Mouse (Mus musculus) bone marrow, adult 2 months (tissue): ENCODE data around the gene Klhl26. TPM values are rescaled to one million over a fixed set of nuclear protein-coding genes. Genes with fewer than 3 reads are reported as not detected.

Experiments used
- H3K27ac ChIP-seq: fragments of 200-500 bp; 2 replicates; pipeline ENCODE4 v1.5.1; 2012; ENCODE audit warnings: low read depth, mild to moderate bottlenecking, control low read depth, inconsistent platforms, low read length; ENCODE audit not compliant: control insufficient read depth, poor library complexity, insufficient read depth
- H3K4me1 ChIP-seq: fragments of 200-500 bp; 2 replicates; pipeline ENCODE4 v1.6.1; 2011; ENCODE audit warnings: low read length; ENCODE audit not compliant: control insufficient read depth, insufficient read depth
- H3K4me3 ChIP-seq: fragments of 200-500 bp; replicated peaks from 2 replicates; pipeline ENCODE3; 2011; ENCODE audit warnings: mild to moderate bottlenecking, low read depth, low read length, control low read depth; ENCODE audit not compliant: control insufficient read depth
- CTCF ChIP-seq: fragments of 200-500 bp; IDR thresholded peaks from 2 replicates; pipeline ENCODE4 v1.5.1; 2011; ENCODE audit warnings: low read length, control low read depth; ENCODE audit not compliant: control insufficient read depth, insufficient read depth
- POLR2A ChIP-seq: fragments of 200-500 bp; IDR thresholded peaks from 2 replicates; pipeline ENCODE4 v1.6.1; 2011; ENCODE audit warnings: low read depth, mild to moderate bottlenecking, control low read depth, low read length, borderline replicate concordance; ENCODE audit not compliant: control insufficient read depth
- WGBS: fragments of 180-500 bp; shearing (Covaris S2); methylation state at CpG from one replicate; pipeline ENCODE4 v1.1.7; 2018; 5-methylcytosine and 5-hydroxymethylcytosine counted together
- polyA plus RNA-seq: library from polyadenylated mRNA; stranded (reverse); fragments of >200 nt; gene quantifications from 2 replicates; pipeline ENCODE4 v1.2.4, GENCODE M21; 2011; ENCODE audit warnings: low replicate concordance; ENCODE audit not compliant: missing spikeins, insufficient read depth, insufficient read length

Klhl26 gene
- polyA plus RNA-seq, 1 experiment, result 11.0 TPM

GRCm38 (mm10) chr8:70487993-70488796 lies 11.4 kb upstream of the Klhl26 start:
- H3K4me1 ChIP-seq, result no peaks in the 10 kb centered on the region
- no peak overlapping the region for H3K27ac ChIP-seq
- no peak overlapping the region for H3K4me3 ChIP-seq
- 3% methylated on average over 55 of the region's 55 CpGs for WGBS
- TF ChIP-seq POLR2A (no peak), CTCF (no peak)

- Histone ChIP-seq H3K4me3 (no peak within 1 kb of the TSS), H3K4me1 (no peaks in the 10 kb centered on the region), H3K27ac (no peak within 1 kb of the TSS)
- no peak for TF ChIP-seq CTCF
- no peak for TF ChIP-seq POLR2A
- 40% methylated on average over 33 of the region's 33 CpGs for WGBS
These were observed 10.3 kb upstream of the Klhl26 start, which contains the start of gene Tmem59l for GRCm38 (mm10) chr8:70486941-70487520. Gene Tmem59l (minus strand): TSS chr8:70487358.

GRCm38 (mm10) chr8:70486191-70486681 lies 9.5 kb upstream of the Klhl26 start:
- no peak overlapping the region for H3K27ac ChIP-seq
- TF ChIP-seq POLR2A (no peak), CTCF (no peak)
- no peaks in the 10 kb centered on the region for H3K4me1 ChIP-seq
- 63% methylated on average over 7 of the region's 7 CpGs for WGBS
- H3K4me3 ChIP-seq, result no peak overlapping the region

GRCm38 (mm10) chr8:70482943-70483342 lies 6.2 kb upstream of the Klhl26 start:
- 81% methylated on average over 2 of the region's 2 CpGs for WGBS
- Histone ChIP-seq H3K4me3 (no peak overlapping the region), H3K27ac (no peak overlapping the region), H3K4me1 (no peaks in the 10 kb centered on the region)
- TF ChIP-seq CTCF (no peak), POLR2A (no peak)

GRCm38 (mm10) chr8:70481908-70482307 lies 5.1 kb upstream of the Klhl26 start:
- 67% methylated on average over 3 of the region's 3 CpGs for WGBS
- TF ChIP-seq CTCF (no peak), POLR2A (no peak)
- Histone ChIP-seq H3K4me1 (no peaks in the 10 kb centered on the region; the same call in 1 of the 2 replicates), H3K4me3 (no peak overlapping the region), H3K27ac (no peak overlapping the region)

- no peak for TF ChIP-seq CTCF
- TF ChIP-seq POLR2A, result no peak
- peak overlapping the region; percentile 70 for H3K4me3 ChIP-seq
- no peak overlapping the region for H3K27ac ChIP-seq
- no peaks in the 10 kb centered on the region; the same call in 1 of the 2 replicates for H3K4me1 ChIP-seq
- WGBS, result 16% methylated on average over 21 of the region's 21 CpGs
These were observed 658 bp upstream of the Klhl26 start for GRCm38 (mm10) chr8:70477269-70477982.

GRCm38 (mm10) chr8:70471856-70472255 lies 4.9 kb downstream of the Klhl26 start:
- Histone ChIP-seq H3K4me1 (no peaks in the 10 kb centered on the region), H3K4me3 (no peak overlapping the region), H3K27ac (no peak overlapping the region)
- TF ChIP-seq CTCF, result no peak
- TF ChIP-seq POLR2A, result no peak
- 99% methylated on average over 7 of the region's 7 CpGs for WGBS

GRCm38 (mm10) chr8:70469938-70470337 lies 6.8 kb downstream of the Klhl26 start:
- TF ChIP-seq POLR2A, result no peak
- TF ChIP-seq CTCF, result no peak
- WGBS, result 79% methylated on average over 2 of the region's 2 CpGs
- H3K27ac ChIP-seq, result no peak overlapping the region
- H3K4me1 ChIP-seq, result no peaks in the 10 kb centered on the region
- H3K4me3 ChIP-seq, result no peak overlapping the region
